Mouse (Mus musculus): Measurements from ENCODE around the gene Cd70.

GRCm38 (mm10) chr17:57134693-57135092 lies 14.9 kb downstream of the Cd70 start:
- no peak for TF ChIP-seq EP300 (optimal IDR thresholded peaks at IDR 0.05)
- TF ChIP-seq CTCF (IDR thresholded peaks at IDR 0.05; ENCODE audit: low read depth) = no peak
